Mouse (Mus musculus) MEL (cell line): ENCODE results near the gene Gm28729.

Source experiments
- CTCF ChIP-seq, 3 experiments: IDR thresholded peaks in 2 of 3; conservative IDR thresholded peaks in 1 of 3; 2 replicates each; pipeline ENCODE4 v1.5.1; 2011 to 2012; ENCODE audit warnings: low read length in 3 of 3, low read depth in 2 of 3, mild to moderate bottlenecking in 2 of 3, improper control_type of control experiment in 1 of 3, inconsistent platforms in 1 of 3, mixed read lengths in 1 of 3, moderate library complexity in 1 of 3; ENCODE audit not compliant: control insufficient read depth in 1 of 3, insufficient read depth in 1 of 3, poor library complexity in 1 of 3, severe bottlenecking in 1 of 3
- POLR2A ChIP-seq, 2 experiments: IDR thresholded peaks; 2 replicates each; pipeline ENCODE4 v1.6.1; 2011 to 2012; ENCODE audit warnings: low read length in 2 of 2, mild to moderate bottlenecking in 2 of 2, control low read depth in 1 of 2, improper control_type of control experiment in 1 of 2, low read depth in 1 of 2, moderate library complexity in 1 of 2; ENCODE audit not compliant: control insufficient read depth in 1 of 2, insufficient read depth in 1 of 2, poor library complexity in 1 of 2
- POLR2AphosphoS2 ChIP-seq: IDR thresholded peaks from 2 replicates; pipeline ENCODE4 v1.6.1; 2011; ENCODE audit warnings: low read length, improper control_type of control experiment
- USF2 ChIP-seq, 2 experiments: IDR thresholded peaks; 2 replicates each; pipeline ENCODE4 v1.6.1; 2011 to 2012; ENCODE audit warnings: improper control_type of control experiment in 2 of 2, low read length in 2 of 2, borderline replicate concordance in 1 of 2, inconsistent platforms in 1 of 2, low read depth in 1 of 2, mild to moderate bottlenecking in 1 of 2; ENCODE audit not compliant: insufficient read depth in 1 of 2
- ZMIZ1 ChIP-seq: IDR thresholded peaks from 2 replicates; pipeline ENCODE4 v1.6.1; 2012; ENCODE audit warnings: low read depth, mild to moderate bottlenecking, inconsistent platforms, low read length, improper control_type of control experiment, moderate library complexity

DNA sequence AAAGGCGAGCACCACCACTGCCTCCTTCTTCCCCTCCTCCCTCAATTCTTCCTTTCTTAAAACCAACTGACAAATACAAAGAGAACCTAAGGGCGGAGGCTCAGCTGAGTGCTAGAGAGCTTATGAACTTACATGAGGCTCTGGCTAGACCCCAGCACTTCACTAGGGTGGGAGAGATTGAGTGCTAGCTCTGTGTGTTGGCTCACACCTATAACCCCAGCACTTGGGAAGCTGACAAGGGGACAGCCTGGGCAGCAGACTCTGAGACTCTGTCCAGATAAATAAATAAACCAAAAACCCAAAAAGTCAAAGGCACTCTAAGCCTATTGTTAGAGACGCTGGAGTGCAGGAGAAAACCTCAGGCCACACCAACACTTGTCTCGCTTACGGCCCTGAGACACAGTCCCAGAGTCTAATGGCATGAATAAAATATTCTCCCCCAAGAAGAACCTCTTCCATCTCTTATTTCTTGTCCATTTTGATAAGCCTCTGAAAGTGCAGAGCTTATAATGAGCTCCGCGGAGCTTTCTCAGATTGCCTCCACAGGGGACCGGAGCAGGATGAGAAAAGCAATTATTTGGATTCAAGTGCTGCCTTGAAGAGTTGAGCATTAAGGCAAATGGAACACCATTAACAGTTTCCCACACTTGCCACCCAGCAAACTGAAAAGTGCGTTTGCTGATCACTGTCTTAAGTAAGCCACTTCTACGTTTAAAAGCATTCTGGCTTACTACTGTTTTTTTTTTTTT is 64.8 kb downstream of the Gm28729 start:
- TF ChIP-seq USF2 (IDR thresholded peaks at IDR 0.05; ENCODE audit: borderline replicate concordance in 1 of 2, insufficient read depth in 1 of 2, low read depth in 1 of 2, low read length in 2 of 2) (no peak), POLR2A (IDR thresholded peaks at IDR 0.05; ENCODE audit: control insufficient read depth in 1 of 2, insufficient read depth in 1 of 2, low read depth in 1 of 2, low read length in 2 of 2, poor library complexity in 1 of 2) (no peak), ZMIZ1 (no peak), CTCF (IDR thresholded peaks at IDR 0.05 in 2 of 3, conservative IDR thresholded peaks at IDR 0.05 in 1 of 3; ENCODE audit: control insufficient read depth in 1 of 3, insufficient read depth in 1 of 3, low read depth in 2 of 3, low read length in 3 of 3, poor library complexity in 1 of 3, severe bottlenecking in 1 of 3) (no peak), POLR2AphosphoS2 (no peak)
